11 mouse cellular contexts compared by ENCODE assay signal in the genomic region with DNA sequence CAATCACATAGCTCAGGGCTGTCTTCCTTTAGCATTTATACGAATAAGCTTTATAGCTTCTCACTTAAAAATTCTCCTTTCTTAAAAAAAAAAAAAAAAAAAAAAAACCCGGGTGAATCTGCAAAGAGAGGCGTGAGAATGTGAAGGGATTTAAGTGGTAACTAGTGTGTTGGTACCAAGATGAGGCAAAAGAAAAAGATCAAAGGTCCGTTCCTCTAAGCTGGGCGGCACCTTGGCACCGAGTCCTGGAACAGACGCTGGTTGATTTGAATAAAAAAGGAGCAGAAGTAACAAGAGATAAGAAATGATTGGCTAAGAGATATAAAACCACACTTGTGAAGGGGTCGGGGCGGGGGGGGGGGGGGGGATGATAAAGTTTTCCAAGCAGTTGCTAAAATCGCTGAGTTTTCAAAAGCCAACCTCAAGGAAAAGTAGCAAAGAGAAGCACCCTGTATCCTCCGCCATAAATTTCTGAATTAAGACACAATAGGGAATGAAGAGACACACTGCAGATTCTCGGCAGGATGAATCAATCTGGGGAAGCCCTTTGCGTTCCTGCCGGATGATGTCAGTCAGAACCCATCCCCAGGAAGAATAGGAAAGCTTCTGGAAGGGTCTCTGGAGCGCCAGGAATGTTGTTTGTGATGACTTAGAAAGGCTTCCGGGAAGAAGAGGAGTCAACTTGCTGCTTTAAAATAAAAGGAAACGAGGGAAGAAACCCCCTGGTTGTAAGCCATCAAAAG.
DNase-seq lines count a peak whose midpoint lies in the region; ATAC-seq lines count a peak whose summit lies in the region.
"Had no signal": no experiment of that assay in that cellular context is flagged by ENCODE, and none has a peak within 500 bp of the region (broad histone marks: within the 10 kb centered on the region; RNA-seq: fewer than 3 reads in every experiment).

No protein-coding gene starts in this region.

- no peaks in the 10 kb centered on the region for H3K27me3 ChIP-seq in forebrain, embryonic 12.5 days
- H3K27me3 ChIP-seq in forebrain, embryonic 10.5 days (ENCODE audit: poor library complexity, severe bottlenecking), result no peaks in the 10 kb centered on the region
- H3K27me3 ChIP-seq in forebrain, embryonic 15.5 days, result no peaks in the 10 kb centered on the region
- no peaks in the 10 kb centered on the region for H3K27me3 ChIP-seq in midbrain, embryonic 15.5 days (replicated peaks)

- no peaks in the 10 kb centered on the region for H3K36me3 ChIP-seq in forebrain, embryonic 12.5 days (replicated peaks)
- H3K36me3 ChIP-seq in forebrain, embryonic 10.5 days (replicated peaks), result no peaks in the 10 kb centered on the region
- H3K36me3 ChIP-seq in forebrain, embryonic 15.5 days, result no peaks in the 10 kb centered on the region
- H3K36me3 ChIP-seq in midbrain, embryonic 15.5 days (replicated peaks), result no peaks in the 10 kb centered on the region

- H3K9ac ChIP-seq in forebrain, embryonic 12.5 days, result no peak overlapping the region
- H3K9ac ChIP-seq in forebrain, embryonic 15.5 days (replicated peaks), result no peak overlapping the region
- H3K9ac ChIP-seq in midbrain, embryonic 15.5 days, result no peak overlapping the region

- H3K4me3 ChIP-seq in forebrain, embryonic 12.5 days (replicated peaks), result no peak overlapping the region
- no peak overlapping the region for H3K4me3 ChIP-seq in forebrain, embryonic 10.5 days
- no peak overlapping the region for H3K4me3 ChIP-seq in forebrain, embryonic 15.5 days
- H3K4me3 ChIP-seq in midbrain, embryonic 15.5 days, result no peak overlapping the region
- H3K4me3 ChIP-seq: erythroblast, embryonic 14.5 days had no signal

- 0 out of 2 replicates have a peak overlapping the region, but pooled peaks have one; percentile 6 for H3K4me2 ChIP-seq in forebrain, embryonic 12.5 days
- peak overlapping the region; percentile 13 for H3K4me2 ChIP-seq in forebrain, embryonic 15.5 days (replicated peaks)
- H3K4me2 ChIP-seq in midbrain, embryonic 15.5 days, result peak overlapping the region; percentile 29

- peak; percentile 69; the same call in 1 of the 2 replicates for ATAC-seq in forebrain, embryonic 12.5 days (ENCODE audit: low FRiP score)
- no peak for ATAC-seq in forebrain, embryonic 15.5 days (replicated peaks)
- ATAC-seq in midbrain, embryonic 15.5 days (replicated peaks), result peak; percentile 37; the same call in 1 of the 2 replicates
- ATAC-seq in activated CD4-positive, CD25-positive, alpha-beta regulatory T cell, adult 4 months, result no peak

- 34% methylated on average over 17 of the region's 17 CpGs for WGBS in forebrain, embryonic 12.5 days
- WGBS in forebrain, embryonic 10.5 days, result 40% methylated on average over 16 of the region's 17 CpGs
- WGBS in forebrain, embryonic 15.5 days, result 20% methylated on average over 17 of the region's 17 CpGs
- WGBS in midbrain, embryonic 15.5 days, result 18% methylated on average over 16 of the region's 17 CpGs

- no peaks in the 10 kb centered on the region for H3K4me1 ChIP-seq in forebrain, embryonic 12.5 days
- peaks cover 4% of the 10 kb centered on the region for H3K4me1 ChIP-seq in forebrain, embryonic 10.5 days
- peaks cover 12% of the 10 kb centered on the region; the same call in 1 of the 2 replicates for H3K4me1 ChIP-seq in forebrain, embryonic 15.5 days
- H3K4me1 ChIP-seq in midbrain, embryonic 15.5 days, result no peaks in the 10 kb centered on the region

- H3K9me3 ChIP-seq in forebrain, embryonic 12.5 days, result no peaks in the 10 kb centered on the region
- H3K9me3 ChIP-seq in forebrain, embryonic 10.5 days, result no peaks in the 10 kb centered on the region
- no peaks in the 10 kb centered on the region for H3K9me3 ChIP-seq in forebrain, embryonic 15.5 days
- no peaks in the 10 kb centered on the region for H3K9me3 ChIP-seq in midbrain, embryonic 15.5 days

- no peak for DNase-seq in forebrain, embryonic 10.5 days (ENCODE audit: extremely low spot score, low spot score)
- DNase-seq in kidney, adult 8-10 months, result peak; percentile 12 to 36
- DNase-seq in kidney, postnatal 10 days, result no peak
- no peak for DNase-seq in layer of hippocampus, adult 11-12 months (ENCODE audit: low spot score)
- DNase-seq: left cerebral cortex, postnatal 4 days had no signal

- no peak overlapping the region for H3K27ac ChIP-seq in forebrain, embryonic 12.5 days
- no peak overlapping the region for H3K27ac ChIP-seq in forebrain, embryonic 10.5 days
- H3K27ac ChIP-seq in forebrain, embryonic 15.5 days (replicated peaks), result no peak overlapping the region
- no peak overlapping the region for H3K27ac ChIP-seq in midbrain, embryonic 15.5 days
- H3K27ac ChIP-seq: macrophage had no signal

Comparison
In these comparisons a context has a peak if more than half of its experiments do, and no peak if none do; other contexts are left out.
1. ATAC-seq: peak in forebrain, embryonic 12.5 days (single experiment) and midbrain, embryonic 15.5 days (single experiment); none in forebrain, embryonic 15.5 days (single experiment) and activated CD4-positive, CD25-positive, alpha-beta regulatory T cell, adult 4 months (single experiment).
2. DNase-seq: peak in kidney, adult 8-10 months (2 of 2); none in forebrain, embryonic 10.5 days (single experiment), kidney, postnatal 10 days (single experiment) and layer of hippocampus, adult 11-12 months (single experiment).
3. Peak in every context shown above with its lines, with median percentiles within 50 percentile points of each other: H3K4me2 ChIP-seq.